Mouse (Mus musculus) megakaryocyte, adult 5-6 weeks (primary cell): ENCODE data around the gene Icam2. TPM values are rescaled to one million over a fixed set of nuclear protein-coding genes. Genes with fewer than 3 reads are reported as not detected.
"Not testable (repeated sequence)": the region's sequence is repeated elsewhere in the genome, so short reads cannot be mapped to it uniquely, and the experiment has no call there.

ENCODE experiments used
- ATAC-seq: 2 replicates; pipeline ENCODE4 v1.8.0; 2016; ENCODE audit warnings: mild to moderate bottlenecking, inconsistent platforms; ENCODE audit not compliant: poor library complexity, severe bottlenecking
- total RNA-seq, 2 experiments: library from RNA; stranded (forward) in 1 of 2; stranded (reverse) in 1 of 2; fragments of 153-499, 151-499 nt in 1 of 2; fragments of 221-1000, 200-1000 nt in 1 of 2; gene quantifications; 2 replicates each; pipeline versions ENCODE4 v1.2.3 to v1.2.4; 2015 to 2017

Icam2 gene
- total RNA-seq (2015) (24.5 and 28.2 TPM in 2 replicates), total RNA-seq (2017) (49.3 and 62.2 TPM in 2 replicates)

DNA sequence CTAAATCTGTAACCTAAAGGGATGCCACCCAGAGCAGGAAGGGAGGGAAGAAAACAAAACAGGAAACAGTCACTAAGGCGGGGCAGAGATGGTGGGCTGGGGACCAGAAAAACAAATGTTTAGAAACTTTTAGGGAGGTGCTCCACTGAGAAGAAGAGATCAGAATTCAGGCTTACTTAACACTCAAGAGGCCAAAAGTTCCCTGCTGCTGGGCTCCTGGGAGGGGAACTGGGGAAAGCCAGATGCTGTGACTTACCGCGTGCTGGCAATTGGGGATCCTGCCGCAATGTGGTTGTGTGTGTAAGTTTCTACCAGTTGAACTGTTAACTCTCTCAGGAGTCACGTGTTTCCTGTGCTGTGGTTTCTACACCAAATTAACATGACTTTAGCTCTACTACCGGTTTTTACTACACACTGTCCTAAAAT, at the start of gene Icam2:
Icam2 (minus strand) TSS at position 285 of the 426 bp plus-strand sequence.
- ATAC-seq: peak; percentile 78

GRCm38 (mm10) chr11:106437543-106437942, 49.7 kb upstream of the Icam2 start:
- no peak for ATAC-seq

DNA sequence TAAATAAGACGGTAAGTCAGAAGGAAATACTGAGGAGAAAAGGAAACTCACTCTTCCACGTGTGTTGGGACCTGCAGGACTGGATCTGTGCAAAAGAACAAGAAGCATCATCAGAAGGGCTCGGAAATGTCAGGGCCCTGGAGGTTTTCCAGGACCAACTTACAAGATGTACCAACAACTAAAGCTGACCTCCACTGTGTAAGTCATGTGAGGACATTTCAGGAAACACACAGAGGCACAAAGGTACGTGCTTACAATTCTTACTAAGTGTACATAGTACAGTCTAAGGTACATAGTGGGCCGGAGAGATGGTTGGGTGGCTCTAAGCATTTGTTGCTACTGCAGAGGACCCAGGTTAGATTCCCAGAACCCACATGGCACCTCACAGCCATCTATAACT, 49.2 kb upstream of the Icam2 start:
- ATAC-seq: no peak

- ATAC-seq: no peak
Measured at GRCm38 (mm10) chr11:106430392-106430791, 42.5 kb upstream of the Icam2 start.

GRCm38 (mm10) chr11:106429689-106430088, 41.8 kb upstream of the Icam2 start:
- ATAC-seq: peak; percentile 64

GRCm38 (mm10) chr11:106428556-106428955, 40.7 kb upstream of the Icam2 start:
- ATAC-seq: no peak

- ATAC-seq: peak; percentile 95
Measured at GRCm38 (mm10) chr11:106428106-106428505, 40.2 kb upstream of the Icam2 start.

GRCm38 (mm10) chr11:106426447-106426846, 38.6 kb upstream of the Icam2 start:
- ATAC-seq: no peak

GRCm38 (mm10) chr11:106425201-106425600, 37.3 kb upstream of the Icam2 start:
- ATAC-seq: no peak

DNA sequence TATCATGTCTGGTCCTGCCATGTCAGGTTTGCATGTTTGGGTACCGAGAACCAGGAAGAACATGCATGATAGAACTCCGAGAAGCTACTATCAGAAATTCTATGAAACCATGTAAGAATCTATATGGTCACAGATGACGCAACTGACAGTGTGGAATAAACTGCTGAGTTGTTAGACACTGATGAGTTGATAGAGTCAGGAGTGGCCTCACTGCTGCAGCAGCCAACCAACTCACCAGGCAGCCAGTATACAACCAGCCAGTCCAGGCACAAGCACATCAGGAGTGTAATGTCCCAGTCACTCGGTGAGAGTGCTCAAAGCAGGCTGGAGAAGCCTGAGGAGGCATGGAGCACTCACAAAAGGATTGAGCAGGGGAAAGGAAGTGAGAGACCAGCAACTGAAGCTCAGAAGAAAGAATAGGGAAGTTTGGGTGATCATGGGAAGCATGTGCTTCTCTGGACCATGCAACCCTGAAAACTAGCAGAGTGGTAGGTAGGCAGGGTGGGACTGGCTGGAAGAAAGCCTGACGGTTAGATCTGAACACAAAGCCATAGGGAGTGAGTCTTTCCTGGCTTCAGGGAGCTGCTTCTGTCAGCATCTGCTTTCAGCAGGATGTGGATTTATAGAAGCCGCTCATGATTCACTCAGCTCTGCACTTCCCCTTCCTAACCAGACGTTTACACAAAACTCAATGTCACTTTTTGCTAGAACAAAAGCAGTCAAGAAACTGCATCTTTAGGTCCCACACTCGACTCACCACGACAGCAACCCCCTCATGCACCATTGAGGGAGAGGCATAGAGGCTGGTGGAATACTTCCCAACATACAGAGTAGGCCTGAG, 31.6 kb upstream of the Icam2 start:
- peak; percentile 81 for ATAC-seq

DNA sequence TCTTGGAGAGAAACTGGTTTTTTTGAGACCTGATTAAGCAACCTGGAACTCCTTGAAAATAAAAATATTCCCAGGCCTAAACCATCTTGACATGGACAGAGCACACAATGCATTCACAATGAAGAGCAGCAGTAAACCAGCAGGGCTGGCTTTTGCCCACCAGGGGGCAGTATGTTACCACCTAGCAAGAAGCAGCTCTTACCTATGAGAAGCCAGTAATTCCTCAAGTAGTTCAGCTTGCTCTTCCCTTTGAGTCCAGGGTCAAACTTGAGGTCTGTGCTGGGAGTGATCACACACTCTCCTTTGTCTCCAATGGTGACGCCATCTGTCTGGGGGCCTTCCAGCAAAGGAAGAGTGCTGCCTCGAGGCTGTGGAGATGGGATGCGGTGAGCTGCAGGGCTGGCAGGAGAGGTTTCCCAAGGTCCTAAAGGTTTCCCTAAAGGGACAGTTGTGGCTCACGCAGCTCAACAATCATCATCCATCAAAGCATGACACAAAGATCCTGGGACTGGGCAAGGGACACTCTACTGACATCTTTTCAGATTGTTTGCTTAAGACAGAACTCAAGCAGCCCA, 30.8 kb upstream of the Icam2 start:
- peak; percentile 73 for ATAC-seq

DNA sequence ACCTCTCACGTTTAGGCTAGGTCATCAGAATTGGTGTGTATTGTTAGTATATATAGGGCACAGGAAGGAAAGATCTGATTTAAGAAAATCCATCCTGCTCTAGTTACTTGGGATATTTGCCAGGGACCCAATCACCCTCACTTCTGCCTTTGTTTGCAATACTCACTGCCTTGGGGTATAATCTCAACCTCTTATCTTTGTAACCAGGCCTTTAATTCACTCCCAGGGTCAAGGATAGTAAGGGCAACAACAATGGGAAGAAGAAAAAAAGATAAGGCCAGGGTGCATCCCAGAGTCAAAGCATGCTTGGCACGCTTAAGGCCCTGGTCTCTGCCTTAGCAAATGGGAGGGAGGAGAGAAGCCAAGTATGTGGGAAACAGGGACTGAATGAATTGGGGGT, 30.0 kb upstream of the Icam2 start:
- ATAC-seq: no peak

- ATAC-seq: no peak
Measured at GRCm38 (mm10) chr11:106416331-106416730, 28.5 kb upstream of the Icam2 start.

DNA sequence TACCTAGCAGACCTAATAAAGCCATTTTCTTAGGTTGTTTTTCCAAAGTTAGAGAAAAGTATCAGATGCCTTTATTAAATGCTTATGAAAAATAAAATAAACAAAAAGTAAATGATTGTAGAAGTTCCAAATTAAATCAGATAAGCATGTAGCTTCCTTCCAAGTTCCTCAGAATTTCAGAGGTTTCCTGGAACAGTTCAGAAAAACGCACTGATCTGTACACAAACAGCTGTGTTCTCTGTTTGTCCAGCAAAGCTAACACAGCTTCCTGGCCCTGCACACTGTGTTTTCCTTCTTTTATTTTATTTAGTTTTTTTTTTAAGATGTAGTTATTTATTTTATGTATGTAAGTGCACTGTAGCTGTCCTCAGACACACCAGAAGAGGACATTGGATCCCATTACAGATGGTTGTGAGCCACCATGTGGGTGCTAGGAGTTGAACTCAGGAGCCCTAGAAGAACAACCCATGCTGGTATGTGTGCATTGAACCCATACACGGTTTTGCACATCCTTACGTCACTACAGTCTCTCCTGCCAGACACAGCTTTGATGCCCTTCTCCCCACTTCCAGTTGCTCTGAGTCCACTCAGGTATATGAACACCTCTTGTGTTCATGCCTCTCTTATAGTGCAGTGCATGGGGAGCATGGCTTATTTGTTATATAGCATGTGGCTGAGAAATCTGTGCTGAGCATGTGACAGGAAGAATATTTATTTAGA, 24.9 kb upstream of the Icam2 start:
- no peak for ATAC-seq

GRCm38 (mm10) chr11:106411157-106411556, 23.3 kb upstream of the Icam2 start:
- no peak for ATAC-seq

DNA sequence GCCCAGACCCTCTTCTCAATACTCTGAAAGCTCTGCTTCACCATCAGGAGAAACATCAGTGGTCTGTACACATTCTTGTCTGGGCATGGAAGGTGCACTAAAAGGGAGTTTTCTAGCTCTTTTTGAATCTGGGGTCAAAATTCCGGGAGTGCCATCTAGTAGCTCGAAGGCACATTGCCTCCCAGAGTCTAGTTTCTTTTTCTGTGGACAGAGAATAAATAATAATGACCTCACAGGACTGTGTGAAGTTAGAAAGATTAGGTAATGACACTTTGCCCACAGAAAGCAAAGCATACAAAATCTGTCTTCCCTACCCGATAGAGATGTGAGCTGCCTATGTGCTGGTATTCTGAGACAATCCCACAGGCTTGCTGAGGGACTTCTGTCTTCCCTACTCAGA, 22.6 kb upstream of the Icam2 start:
- no peak for ATAC-seq

DNA sequence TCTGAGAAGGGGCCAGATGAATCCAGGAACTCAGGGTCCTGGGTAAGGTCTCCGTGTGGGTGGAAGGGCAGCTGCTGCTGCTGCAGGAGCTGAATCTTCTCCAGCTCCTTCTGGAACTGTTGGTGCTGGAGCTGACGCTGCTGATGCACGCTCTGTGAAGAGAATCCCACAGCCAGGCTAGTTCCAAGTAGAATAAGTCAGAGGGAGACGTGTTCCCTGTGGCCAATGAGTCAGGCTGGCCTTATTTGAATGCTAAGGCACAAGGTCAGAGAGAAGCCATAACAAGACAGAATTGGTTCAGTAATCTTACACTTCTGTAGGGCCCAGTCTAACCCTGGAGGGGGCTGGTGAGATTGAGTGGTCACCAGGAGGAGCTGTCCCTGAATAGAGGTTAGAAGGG, 22.1 kb upstream of the Icam2 start:
- no peak for ATAC-seq

GRCm38 (mm10) chr11:106398481-106398880, 10.6 kb upstream of the Icam2 start:
- no peak for ATAC-seq

DNA sequence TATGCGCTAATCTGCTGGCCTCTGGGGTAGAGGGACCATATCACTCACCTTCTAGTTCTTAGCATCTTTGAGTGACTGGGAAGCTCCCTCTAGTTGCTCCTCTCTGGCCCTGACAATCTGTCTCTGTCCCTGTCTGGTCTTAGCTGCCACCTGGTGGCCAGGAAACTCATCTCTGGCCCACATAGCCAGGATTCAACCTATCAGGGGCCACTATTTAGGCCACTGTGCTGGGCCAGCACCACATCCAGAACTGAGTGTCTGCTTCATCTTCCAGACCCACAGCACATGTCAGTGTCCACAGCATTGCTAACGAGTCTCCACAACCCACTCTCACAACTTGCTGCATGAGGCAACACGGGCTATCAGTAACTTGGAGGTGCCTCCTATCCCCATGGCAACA, 9.8 kb upstream of the Icam2 start:
- no peak for ATAC-seq

DNA sequence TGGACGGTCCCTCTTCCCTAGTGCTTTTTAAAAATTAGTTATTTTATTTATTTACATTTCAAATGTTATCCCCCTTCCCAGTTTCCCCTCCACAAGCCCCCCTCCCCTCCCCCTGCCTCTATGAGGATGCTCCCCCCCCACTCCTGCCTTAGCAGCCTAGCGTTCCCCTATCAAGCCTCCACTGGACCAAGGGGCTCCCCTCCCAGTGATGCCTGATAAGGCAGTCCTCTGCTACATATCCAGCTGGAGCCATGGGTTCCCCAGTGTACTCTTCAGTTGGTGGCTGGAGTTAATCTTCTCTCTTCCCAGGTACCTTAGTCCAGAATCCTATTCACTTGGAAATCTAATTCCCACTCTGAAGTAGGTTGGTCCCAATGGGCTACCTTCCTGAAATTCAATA, 6.2 kb upstream of the Icam2 start:
- not testable (repeated sequence) for ATAC-seq

- ATAC-seq: no peak
Measured at GRCm38 (mm10) chr11:106393331-106393616, 5.4 kb upstream of the Icam2 start.
